Mouse (Mus musculus) layer of hippocampus, postnatal 36 days (tissue): Measurements from ENCODE around the gene Snd1. TPM values are rescaled to one million over a fixed set of nuclear protein-coding genes. Genes with fewer than 3 reads are reported as not detected.

Experiments used
- DNase-seq, 2 experiments: peaks; one replicate each; pipeline ENCODE4 v3.0.0; 2022
- total RNA-seq, 2 experiments: library from RNA; stranded (reverse); gene quantifications; 2 replicates each; pipeline ENCODE4 v1.2.3; 2021

Snd1 gene
- total RNA-seq, 2 experiments from 2014 or later = 107 to 114 TPM

DNA sequence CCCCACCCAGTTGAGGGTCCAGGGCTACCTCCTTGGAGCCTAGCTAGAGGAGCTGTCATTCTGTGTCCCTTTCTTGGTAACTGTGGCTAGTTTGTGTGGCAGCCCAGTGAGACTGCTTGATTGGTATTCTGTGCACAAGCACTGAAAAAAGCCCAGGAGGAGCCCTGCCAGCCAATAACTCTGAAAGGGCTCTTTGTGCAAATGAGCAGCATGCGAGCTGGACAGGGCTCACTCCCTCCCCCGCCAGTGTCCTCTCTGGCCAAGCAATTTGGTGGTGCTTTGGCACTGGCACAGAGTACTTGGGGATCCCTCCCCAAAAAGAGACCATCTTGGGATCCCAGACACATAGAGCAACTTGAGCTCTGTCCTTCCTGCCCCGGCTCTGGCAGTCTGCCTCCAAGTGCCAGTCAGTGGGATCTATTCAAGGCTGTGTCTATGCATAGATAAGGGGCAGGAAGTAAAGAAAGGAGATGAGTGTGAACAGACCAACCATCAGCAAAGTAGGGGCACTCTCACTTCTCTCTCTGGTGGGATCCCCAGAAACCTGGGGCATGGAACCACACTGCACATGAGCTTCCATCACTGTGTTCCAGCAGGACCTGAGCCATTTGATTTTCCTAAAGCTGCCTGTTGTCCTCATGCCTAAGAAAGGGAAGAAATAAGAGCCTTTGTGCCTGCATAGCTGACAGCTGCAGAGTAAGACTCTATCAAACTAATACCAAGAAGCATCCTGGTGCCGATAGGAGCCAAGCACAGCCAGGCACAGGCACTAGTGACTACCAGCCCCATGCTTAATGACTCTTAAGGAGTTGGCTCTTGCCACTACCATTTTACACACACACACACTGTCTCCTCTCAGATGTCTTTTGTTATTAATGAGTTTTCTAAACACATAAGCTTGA lies 367.7 kb downstream of the Snd1 start:
- DNase-seq = peak; percentile 71 to 78

GRCm38 (mm10) chr6:28845610-28846009 lies 370.7 kb downstream of the Snd1 start:
- DNase-seq = no peak

GRCm38 (mm10) chr6:28847616-28848015 lies 372.7 kb downstream of the Snd1 start:
- no peak for DNase-seq

GRCm38 (mm10) chr6:28848285-28848794 lies 373.4 kb downstream of the Snd1 start:
- no peak for DNase-seq

DNA sequence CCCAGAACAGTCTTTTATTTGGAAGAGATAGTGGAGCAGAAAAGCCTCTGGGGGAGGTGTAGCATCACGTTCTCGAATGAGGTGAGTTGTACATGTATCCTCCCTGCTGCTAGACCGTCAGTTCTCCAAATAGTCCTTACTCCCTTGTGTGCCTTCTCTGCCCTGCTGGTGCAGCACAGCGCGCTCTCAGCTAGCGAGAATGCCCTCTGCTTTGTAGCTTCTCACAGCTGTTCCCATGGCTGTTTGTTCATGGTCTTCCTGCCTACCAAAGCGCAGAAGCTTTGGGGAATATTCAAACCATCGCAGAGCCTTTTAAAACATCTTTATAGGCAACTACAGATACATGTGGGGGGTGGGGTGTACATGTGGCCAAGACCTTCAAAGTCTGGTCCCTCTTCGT lies 374.0 kb downstream of the Snd1 start:
- no peak for DNase-seq

DNA sequence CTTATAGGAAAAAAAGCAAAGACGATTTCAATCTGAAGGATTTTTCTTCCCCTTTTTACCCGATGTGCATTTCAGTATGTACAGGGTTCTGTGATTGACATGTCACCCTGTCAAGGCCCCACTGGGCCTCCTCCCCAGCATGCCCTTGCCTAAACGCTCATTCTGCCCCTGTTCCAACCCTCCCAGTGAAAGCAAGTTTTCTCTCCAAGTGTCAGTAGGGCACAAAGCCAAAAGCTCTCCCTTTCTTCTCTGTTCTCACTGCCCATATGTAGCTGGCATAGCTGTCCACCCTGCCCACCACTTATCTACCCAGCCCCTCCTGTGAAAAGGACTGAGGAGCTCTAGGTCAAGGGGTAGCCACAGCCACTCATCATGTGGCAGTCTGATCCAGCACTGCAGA lies 374.4 kb downstream of the Snd1 start:
- DNase-seq = no peak

GRCm38 (mm10) chr6:28850326-28850900 lies 375.5 kb downstream of the Snd1 start:
- no peak for DNase-seq

DNA sequence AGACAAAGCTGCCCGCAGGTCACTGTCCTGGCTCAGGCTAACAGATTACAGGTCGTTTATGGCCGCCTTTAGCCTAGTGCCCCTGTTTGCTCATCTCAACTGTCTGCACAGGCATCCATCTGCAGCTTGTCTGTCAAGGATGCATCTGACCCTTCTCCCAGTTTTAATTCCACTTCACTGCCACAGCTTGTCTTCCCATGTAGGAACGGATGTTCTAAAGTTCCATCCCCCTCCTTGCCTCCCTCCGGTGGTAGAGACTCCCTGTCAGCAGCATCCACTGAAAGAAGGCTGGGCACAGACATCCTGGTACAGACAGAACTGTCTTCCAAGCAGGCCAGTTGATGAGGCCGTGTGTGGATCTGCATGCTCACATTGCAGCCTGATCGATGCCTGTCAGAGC lies 377.4 kb downstream of the Snd1 start:
- DNase-seq = no peak

- DNase-seq = no peak
These were observed 378.2 kb downstream of the Snd1 start for GRCm38 (mm10) chr6:28853164-28853563.

DNA sequence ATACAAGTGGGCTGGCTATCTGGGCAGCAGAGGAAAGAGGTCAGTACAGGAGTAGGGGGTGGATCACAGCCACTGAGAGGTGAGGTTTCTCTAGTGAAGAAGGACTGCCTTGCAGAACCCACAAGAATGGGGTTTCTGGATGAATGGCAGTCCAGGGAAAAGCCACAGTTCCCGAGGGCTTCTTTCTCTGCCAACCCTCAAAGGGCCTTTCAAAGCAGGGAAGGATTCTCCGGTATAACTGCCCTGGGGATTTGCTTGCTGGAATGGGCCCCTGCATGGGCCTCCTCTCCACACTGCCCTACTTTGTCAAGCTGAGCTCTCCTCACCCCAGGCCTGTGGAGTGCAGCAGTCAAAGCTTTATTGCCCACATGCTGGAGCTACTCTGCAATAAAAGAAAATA lies 378.7 kb downstream of the Snd1 start:
- no peak for DNase-seq

GRCm38 (mm10) chr6:28854598-28854997 lies 379.7 kb downstream of the Snd1 start:
- no peak for DNase-seq

- DNase-seq = no peak
These were observed 380.5 kb downstream of the Snd1 start for GRCm38 (mm10) chr6:28855442-28855841.

DNA sequence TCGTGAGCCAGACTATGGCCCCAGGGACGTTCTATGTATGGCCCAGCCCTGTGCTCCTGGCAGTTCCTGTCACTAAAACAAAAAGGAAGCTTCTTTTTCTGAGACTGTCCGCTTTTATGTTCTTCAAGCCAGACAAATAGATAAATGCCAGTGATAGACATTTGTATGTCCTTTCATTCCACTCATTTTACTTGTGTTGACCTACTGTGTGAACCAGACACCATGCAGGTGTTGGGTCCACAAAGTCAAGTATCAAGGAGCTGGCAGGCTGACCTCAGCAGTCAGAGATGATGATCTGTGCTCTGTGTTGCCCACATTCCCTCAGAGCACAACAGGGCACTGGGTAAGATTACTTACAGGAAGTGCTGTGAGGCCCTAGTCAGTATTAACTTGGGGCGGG lies 381.9 kb downstream of the Snd1 start:
- DNase-seq = no peak

DNA sequence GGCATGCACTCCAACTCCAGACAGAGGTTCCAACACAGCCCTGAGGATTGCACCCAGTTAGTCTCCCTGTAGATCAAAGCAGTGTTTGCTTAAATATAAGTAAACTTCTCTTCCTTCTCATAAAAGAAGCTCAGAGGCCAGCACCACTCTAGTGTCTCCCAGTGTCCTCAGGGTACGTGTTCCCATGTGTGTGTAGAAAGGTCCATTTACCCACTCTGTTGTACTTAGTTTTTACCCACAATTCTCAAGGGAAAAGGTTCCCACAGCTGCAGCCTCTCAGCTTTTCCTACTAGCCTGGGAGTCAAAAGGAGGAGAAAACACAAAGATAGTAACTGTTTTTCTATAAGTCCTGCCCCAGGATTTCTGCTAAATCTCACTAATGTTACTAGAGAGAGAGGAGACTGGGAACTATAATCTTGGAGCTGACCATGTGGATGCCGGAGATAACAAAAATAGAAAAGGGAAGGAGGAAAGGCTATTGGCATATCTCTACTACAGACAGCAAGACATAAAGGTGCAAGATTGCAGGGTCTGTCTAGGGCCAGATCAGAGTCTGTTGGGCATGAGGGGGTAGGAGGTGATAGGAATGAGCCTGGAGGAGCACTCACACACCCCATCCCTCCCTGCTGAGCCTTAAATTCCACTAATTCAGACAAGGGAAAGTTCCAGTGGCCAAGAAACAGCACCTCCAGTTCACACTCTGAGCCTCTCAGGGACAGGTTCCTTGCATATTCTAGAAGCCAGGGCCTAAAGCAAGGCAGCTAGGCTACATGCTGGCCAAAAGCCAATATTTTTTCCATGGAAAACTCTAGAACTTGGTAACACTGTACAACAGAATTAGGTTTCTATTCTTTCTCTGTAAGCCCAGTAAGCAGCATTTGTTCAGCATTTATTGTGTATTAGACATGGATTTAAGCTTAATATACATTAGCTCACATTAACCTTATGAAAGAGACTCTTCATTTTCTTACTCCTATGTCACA lies 382.6 kb downstream of the Snd1 start:
- no peak for DNase-seq

GRCm38 (mm10) chr6:28859094-28859493 lies 384.2 kb downstream of the Snd1 start:
- DNase-seq = no peak

- no peak for DNase-seq
These were observed 385.5 kb downstream of the Snd1 start for GRCm38 (mm10) chr6:28860450-28860849.

GRCm38 (mm10) chr6:28860922-28861321 lies 386.0 kb downstream of the Snd1 start:
- DNase-seq = no peak

DNA sequence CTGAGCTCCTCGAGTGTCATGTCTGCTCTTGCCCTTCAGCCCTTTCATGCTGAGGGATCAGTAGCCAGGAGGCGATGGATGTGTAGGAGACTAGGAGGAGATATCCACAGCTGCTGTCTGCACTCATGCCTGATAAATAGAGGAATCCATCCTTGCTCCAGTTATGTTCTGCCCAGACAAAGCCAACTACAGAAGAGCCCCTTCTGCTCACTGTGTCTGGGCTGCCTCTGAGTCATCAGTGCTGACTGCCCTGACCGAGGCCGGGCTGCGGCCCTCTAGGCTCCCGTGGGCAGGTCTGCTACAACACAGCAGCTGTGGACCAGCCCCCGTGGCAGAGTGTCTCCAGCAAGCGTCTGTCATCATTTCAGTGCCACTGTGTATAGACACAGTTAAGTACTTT lies 387.4 kb downstream of the Snd1 start:
- peak in 1 of 2 experiments; percentile 41 for DNase-seq

DNA sequence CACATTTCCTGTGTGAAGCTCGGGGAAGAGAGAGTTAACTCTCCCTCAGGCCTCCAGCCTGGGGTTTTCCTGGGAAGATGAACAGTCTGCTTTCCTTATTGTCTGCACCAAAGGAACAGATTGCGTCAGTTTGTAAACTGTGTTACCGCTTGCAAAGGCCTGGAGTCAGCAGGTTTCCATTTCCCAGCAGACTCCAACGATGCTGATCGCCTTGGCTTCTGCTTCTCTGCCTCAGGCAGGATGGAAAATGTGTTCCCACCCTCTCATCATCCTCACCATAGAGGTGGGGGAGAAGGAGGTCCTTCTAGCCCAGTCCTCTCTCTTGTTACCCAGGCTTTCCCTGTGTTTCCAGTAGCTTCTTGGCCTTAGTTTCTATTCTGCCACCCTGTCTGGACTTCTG lies 389.7 kb downstream of the Snd1 start:
- DNase-seq = peak; percentile 35 to 50

GRCm38 (mm10) chr6:28865112-28865511 lies 390.2 kb downstream of the Snd1 start:
- DNase-seq = no peak

GRCm38 (mm10) chr6:28866206-28866605 lies 391.3 kb downstream of the Snd1 start:
- DNase-seq = no peak

GRCm38 (mm10) chr6:28867516-28868251 lies 392.7 kb downstream of the Snd1 start:
- no peak for DNase-seq
